Mouse (Mus musculus): ENCODE measurements around the gene Gm10226.
"Not testable (repeated sequence)": the region's sequence is repeated elsewhere in the genome, so short reads cannot be mapped to it uniquely, and the experiment has no call there.

GRCm38 (mm10) chr17:21730495-21730894, 38.8 kb downstream of the Gm10226 start, which contains the start of gene Zfp229:
- not testable (repeated sequence) for TF ChIP-seq POLR2A (IDR thresholded peaks at IDR 0.05; ENCODE audit: insufficient read length, low read depth); E2F4 (IDR thresholded peaks at IDR 0.05; ENCODE audit: insufficient read depth); TCF3 (IDR thresholded peaks at IDR 0.05; ENCODE audit: insufficient read length, low read depth); USF1 (IDR thresholded peaks at IDR 0.05; ENCODE audit: low read depth); MAX (IDR thresholded peaks at IDR 0.05; ENCODE audit: low read depth); CEBPB (IDR thresholded peaks at IDR 0.05; ENCODE audit: insufficient read depth, poor library complexity, severe bottlenecking); TCF12 (IDR thresholded peaks at IDR 0.05; ENCODE audit: insufficient read depth, poor library complexity, severe bottlenecking); MYOD1 (IDR thresholded peaks at IDR 0.05; ENCODE audit: control insufficient read depth in 1 of 3, insufficient read length in 2 of 3, low read depth in 2 of 3); POLR2AphosphoS2 (IDR thresholded peaks at IDR 0.05; ENCODE audit: insufficient read length, low read depth); SRF (IDR thresholded peaks at IDR 0.05; ENCODE audit: control insufficient read depth, insufficient read length, low read depth); REST (IDR thresholded peaks at IDR 0.05; ENCODE audit: insufficient read depth, insufficient read length)
